Mouse (Mus musculus) right cerebral cortex, postnatal 36 days (tissue): ENCODE measurements around the gene Csnk2a1.
"Not testable (repeated sequence)": the region's sequence is repeated elsewhere in the genome, so short reads cannot be mapped to it uniquely, and the experiment has no call there.

Experiments
- DNase-seq, 2 experiments: peaks; one replicate each; pipeline ENCODE4 v3.0.0; 2022; ENCODE audit warnings: low spot score in 2 of 2, mixed read lengths in 1 of 2

Csnk2a1 gene

DNA sequence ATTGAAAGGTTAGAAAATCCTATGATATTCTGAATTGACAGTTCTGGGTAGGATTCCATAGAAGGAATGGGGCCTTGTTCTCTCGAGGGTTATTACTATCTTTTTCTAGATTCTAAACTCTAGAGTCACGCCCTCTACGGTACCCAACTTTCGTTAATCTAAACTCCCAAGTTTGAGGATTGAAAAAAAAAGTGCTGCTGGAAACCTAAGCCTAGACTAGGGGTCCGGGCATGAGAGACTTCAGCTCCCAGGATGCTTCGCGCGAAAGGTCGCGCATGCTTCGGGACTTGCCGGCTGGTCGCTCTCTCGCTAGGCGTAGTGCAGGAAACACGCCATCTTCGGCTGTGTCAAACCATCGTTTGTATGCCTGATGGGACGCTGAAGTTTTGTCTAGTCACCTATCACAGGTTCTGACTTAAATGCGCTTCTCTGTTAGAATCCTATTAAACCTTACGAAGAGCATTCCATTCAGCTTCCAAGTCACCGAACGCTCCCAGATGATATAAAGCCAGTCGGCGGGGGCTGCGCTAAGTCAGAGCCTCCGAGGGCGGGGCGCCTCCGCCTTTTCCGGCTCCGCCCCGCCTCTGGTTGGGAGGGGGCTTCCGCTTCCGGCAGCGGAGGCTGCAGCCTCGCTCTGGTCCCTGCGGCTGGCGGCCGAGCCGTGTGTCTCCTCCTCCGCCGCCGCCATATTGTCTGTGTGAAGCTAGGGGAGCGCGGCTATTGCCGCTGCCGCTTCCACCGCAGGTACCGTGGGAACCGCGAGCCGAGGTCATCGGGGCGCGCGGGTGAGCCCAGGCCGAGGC, at the start of gene Csnk2a1:
Csnk2a1 (plus strand) TSS at position 592 of the 803 bp plus-strand sequence.
- DNase-seq = peak; percentile 95

- no peak for DNase-seq
Observed at GRCm38 (mm10) chr2:152177162-152177805, 49.4 kb upstream of the Csnk2a1 start.

DNA sequence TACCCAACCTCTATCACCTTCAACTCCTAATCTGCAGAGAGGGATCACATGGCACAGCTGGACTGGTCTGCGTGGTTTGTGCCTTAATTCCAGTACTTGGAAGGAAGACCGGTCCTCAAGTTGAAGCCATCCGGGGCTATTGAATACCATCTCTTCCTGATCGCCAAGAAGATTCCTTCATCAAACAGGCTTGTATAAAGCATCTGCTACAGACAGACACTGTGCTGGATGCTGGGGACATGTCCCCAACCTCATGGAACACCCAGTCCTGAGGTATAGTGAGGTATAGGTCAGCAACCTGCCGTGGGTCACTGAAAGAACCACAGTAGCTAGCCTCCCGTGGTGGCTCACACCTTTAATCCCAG, 48.9 kb upstream of the Csnk2a1 start:
- DNase-seq = no peak

- DNase-seq = no peak
Observed at GRCm38 (mm10) chr2:152178345-152178744, 48.3 kb upstream of the Csnk2a1 start.

DNA sequence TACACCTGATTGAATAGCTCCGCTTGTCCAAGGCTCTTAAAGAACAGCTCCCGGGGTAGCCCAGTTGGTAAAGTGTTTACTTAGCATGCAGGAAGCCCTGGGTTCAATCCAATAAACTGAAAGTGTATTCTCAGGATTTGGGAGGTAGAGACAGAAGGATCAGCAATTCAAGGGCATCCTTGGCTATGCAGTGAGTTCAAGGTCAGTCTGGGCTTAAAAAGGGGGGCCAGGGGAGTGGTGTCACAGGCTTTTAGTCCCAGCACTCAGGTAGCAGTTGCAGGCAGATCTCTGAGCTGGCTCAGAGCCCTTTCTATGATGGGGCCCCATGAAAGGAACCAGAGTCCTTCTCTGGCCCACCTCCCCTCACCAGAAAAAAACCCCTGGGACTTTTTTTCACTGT, 47.3 kb upstream of the Csnk2a1 start:
- no peak for DNase-seq

DNA sequence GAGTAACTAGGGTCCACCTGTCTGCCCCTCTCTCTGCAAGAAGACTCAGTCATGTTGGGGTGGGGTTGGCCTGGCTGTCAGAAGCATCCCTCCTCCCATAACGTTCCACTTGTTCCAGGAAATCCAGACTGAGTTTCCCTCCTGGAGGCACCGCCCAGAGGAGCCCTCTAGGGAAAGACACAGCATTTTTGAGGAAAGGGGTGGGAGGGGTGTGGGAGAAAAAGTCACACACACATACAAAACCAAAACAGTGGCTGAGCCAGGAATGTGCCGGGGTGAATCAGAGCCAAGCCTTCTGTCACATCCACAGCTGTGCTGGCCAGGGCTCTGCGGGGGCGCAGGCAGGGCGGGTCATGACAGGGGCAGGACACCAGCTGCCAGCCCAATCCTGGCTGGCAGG, 46.3 kb upstream of the Csnk2a1 start:
- no peak for DNase-seq

DNA sequence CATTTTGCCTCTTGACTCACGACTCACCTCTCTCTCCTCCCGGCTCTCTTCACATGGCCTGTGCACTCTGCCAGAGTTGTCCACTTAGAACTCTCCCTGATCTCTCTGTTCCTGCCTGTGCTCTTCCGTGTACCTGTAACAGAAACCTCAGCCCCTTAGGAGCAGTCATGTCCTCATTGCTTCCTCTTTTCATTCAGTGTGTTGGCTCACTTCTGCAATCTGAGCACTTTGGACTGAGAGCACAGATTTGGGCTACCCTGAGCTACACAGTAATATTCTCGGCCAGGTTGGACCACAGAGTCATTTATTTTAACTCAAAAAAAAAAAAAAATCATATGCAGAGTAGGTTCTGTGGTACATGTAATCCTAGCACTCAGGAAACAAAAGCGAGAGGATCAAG, 39.5 kb upstream of the Csnk2a1 start:
- DNase-seq = no peak

- no peak for DNase-seq
Observed at GRCm38 (mm10) chr2:152189213-152189612, 37.4 kb upstream of the Csnk2a1 start.

GRCm38 (mm10) chr2:152189640-152190039, 37.0 kb upstream of the Csnk2a1 start:
- DNase-seq = no peak

GRCm38 (mm10) chr2:152190161-152190560, 36.5 kb upstream of the Csnk2a1 start:
- no peak for DNase-seq

DNA sequence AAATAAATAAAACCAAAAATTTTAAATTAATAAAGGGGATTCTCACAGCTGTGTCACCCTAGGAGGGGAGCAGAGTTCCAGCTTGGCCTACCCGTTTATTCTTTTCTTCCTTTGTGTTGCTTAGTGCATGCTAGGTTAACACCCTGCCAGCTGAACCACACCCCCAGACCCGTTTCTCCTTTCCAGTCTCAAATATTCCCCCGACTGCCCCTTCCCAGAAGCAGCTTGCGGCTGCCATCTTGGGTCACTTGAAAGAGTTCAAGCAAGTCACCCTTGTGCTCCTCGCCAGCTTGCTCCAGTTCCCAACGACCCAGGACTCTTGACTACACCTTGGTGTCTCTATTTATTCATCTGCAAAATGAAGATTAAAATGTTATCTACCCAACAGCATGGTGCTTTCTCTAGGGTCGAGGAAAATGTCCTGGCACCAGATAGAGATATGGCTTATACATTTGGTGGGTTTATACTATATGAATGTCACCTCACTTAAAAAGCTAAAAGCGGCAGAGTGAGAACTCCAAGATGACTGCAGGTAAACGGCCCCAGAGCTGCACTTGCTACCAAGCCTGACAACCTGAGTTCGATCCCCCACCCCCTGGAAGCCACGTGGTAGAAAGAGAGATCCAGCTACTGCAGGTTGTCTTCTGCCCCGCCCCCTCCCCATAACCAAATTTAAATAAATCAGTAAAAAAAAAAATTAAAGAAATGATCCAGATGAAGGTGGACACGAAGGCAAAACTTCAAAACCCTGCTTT, 33.9 kb upstream of the Csnk2a1 start:
- no peak for DNase-seq

GRCm38 (mm10) chr2:152193346-152193710, 33.3 kb upstream of the Csnk2a1 start:
- DNase-seq = no peak

DNA sequence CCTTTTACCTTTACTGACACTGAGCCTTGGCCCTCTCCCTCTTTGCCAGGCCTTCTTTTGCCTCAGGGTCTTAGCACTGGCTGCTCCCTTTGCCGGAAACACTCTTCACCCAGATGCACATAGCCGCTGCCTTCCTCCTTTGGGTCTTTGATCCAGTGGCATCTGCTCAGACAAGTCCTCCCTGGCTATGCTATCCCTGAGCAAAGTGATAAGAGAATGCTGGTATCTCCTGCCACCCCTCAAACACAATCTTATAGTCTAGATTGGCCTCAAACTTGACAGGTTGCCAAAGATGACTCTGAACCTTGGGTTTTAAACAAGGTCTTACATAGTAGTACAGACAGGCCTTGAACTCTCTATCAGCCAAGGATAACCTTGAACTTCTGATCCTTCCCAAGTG, 32.1 kb upstream of the Csnk2a1 start:
- no peak for DNase-seq

GRCm38 (mm10) chr2:152196896-152197295, 29.7 kb upstream of the Csnk2a1 start:
- DNase-seq = no peak

DNA sequence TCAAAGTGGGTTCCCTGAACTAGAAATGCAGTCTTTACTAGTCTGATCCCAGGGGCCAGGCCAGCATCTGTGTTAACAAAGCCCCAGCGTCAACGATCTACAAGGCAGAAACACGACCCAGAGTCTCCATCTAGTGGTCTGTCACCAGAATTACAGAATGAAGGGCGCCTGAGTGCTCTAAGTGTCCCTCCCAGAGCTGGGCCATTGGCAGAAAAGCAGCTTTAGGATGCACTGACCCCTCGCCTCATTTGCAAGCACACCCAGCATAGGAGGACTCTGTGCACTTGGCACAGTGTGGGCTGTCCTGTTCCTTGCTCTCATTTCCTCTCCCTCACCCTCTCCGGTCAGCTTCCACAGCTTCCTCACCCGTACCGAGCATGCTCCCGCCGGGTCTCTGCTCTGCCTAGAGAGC, 29.3 kb upstream of the Csnk2a1 start:
- peak; percentile 45 to 56 for DNase-seq

DNA sequence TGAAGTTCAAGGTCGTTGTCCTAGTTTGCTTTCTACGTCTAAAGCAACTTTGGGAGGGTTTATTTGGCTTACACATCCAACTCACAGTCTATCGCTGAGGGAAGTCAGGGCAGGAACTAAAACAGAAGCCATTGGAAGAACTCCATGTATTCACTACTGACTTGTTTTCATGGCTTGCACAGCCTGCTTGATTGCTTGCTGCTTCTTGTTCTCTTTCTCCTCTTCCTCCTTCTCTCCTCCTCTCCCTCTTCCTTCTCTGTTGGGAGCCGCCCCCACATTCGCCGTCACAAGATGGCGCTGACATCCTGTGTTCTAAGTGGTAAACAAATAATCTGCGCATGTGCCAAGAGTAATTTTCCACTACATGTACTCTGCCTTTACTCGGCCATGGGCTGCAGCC, 20.5 kb upstream of the Csnk2a1 start:
- DNase-seq = not testable (repeated sequence)

DNA sequence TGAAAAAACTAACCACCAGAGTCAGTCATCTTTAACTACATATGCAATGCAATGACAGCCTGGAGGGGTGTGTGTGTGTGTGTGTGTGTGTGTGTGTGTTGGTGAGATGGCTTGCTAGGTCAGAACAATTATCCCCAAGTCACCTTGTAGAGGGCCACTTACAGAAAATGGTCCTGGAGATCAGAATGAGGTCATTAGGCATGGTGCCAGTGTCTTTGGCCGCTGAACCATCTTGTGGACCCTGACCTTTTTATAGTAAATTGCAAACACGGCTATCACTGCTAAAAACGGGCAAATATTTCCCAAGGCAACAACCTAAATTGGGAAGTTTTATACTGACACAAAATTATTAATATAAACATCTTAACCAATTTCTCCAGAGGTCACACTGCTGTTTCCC, 14.8 kb upstream of the Csnk2a1 start:
- DNase-seq = no peak

GRCm38 (mm10) chr2:152216975-152217374, 9.7 kb upstream of the Csnk2a1 start:
- DNase-seq = no peak

DNA sequence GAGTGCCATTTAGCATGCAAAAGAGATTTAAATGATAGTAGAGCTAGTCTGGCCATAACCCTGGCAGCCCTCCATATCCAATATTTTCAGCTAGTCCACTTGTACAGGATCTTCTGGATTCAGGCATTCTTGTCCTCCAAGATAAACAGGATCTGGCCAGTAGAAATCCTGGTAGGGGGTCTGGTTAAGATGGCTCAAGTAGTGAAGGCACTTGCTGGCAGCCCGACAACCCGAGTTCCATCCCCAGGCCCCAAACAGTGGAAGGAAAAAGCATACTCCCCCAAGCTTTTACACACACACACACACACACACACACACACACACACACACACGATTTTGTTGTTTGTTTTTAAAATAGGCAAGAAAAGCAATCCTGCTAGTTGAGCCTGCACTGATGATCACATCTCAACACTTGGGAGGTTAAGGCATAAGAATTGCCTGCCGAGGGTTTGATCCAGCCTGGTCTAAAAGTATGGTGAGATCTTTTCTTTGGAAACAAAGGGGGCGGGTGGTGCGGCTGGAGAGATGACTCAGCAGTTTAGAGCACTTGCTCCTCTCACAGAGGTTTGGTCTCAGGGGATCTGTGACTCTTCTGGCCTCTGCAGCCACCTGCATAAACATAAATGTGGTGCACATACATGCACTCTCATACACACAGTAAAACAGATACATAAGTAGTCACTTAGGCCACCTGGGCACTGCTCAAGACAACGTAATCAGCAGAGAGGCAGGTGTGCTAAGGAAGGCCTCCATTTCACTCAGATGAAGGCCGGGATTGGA, 2.9 kb upstream of the Csnk2a1 start:
- DNase-seq = no peak

GRCm38 (mm10) chr2:152225536-152225935, 1.1 kb upstream of the Csnk2a1 start:
- DNase-seq = no peak

GRCm38 (mm10) chr2:152227051-152227481, 427 bp downstream of the Csnk2a1 start:
- peak; percentile 39 to 43 for DNase-seq

- no peak for DNase-seq
Observed at GRCm38 (mm10) chr2:152230046-152230445, 3.4 kb downstream of the Csnk2a1 start.
